Mouse (Mus musculus): ENCODE measurements around the gene Plk5. TPM values are rescaled to one million over a fixed set of nuclear protein-coding genes. Genes with fewer than 3 reads are reported as not detected.
A peak's percentile ranks its signal among the peaks of the same experiment; 100 is the strongest.
"Not testable (repeated sequence)": the region's sequence is repeated elsewhere in the genome, so short reads cannot be mapped to it uniquely, and the experiment has no call there.

Plk5 gene
- total RNA-seq, 1 experiment from 2014 or later = 0.44 TPM

GRCm38 (mm10) chr10:80331636-80332524, 24.4 kb upstream of the Plk5 start:
- DNase-seq = no peak

- DNase-seq = no peak
Observed at GRCm38 (mm10) chr10:80332525-80332989, 23.7 kb upstream of the Plk5 start.

GRCm38 (mm10) chr10:80336263-80336662, 20.0 kb upstream of the Plk5 start:
- DNase-seq = no peak

- DNase-seq = peak; percentile 91
Observed at GRCm38 (mm10) chr10:80339941-80340750, 16.1 kb upstream of the Plk5 start.

GRCm38 (mm10) chr10:80341026-80341425, 15.2 kb upstream of the Plk5 start:
- DNase-seq = no peak

GRCm38 (mm10) chr10:80341491-80342304, 14.6 kb upstream of the Plk5 start:
- no peak for DNase-seq

- no peak for DNase-seq
Observed at GRCm38 (mm10) chr10:80342305-80342748, 13.9 kb upstream of the Plk5 start.

- peak; percentile 80 for DNase-seq
Observed at GRCm38 (mm10) chr10:80342749-80343424, 13.4 kb upstream of the Plk5 start.

GRCm38 (mm10) chr10:80343425-80343895, 12.8 kb upstream of the Plk5 start:
- no peak for DNase-seq

- DNase-seq = no peak
Observed at GRCm38 (mm10) chr10:80344131-80344661, 12.1 kb upstream of the Plk5 start.

- no peak for DNase-seq
Observed at GRCm38 (mm10) chr10:80345122-80345521, 11.1 kb upstream of the Plk5 start.

GRCm38 (mm10) chr10:80345929-80346328, 10.3 kb upstream of the Plk5 start:
- not testable (repeated sequence) for DNase-seq

GRCm38 (mm10) chr10:80347514-80347967, 8.7 kb upstream of the Plk5 start:
- DNase-seq = no peak

- DNase-seq = peak; percentile 73
Observed at GRCm38 (mm10) chr10:80348244-80348781, 7.9 kb upstream of the Plk5 start, which contains the start of gene Adamtsl5. Adamtsl5 (minus strand) TSS chr10:80348412.

- no peak for DNase-seq
Observed at GRCm38 (mm10) chr10:80348981-80349380, 7.3 kb upstream of the Plk5 start.

- DNase-seq = peak; percentile 92
Observed at GRCm38 (mm10) chr10:80350292-80350691, 6.0 kb upstream of the Plk5 start.

GRCm38 (mm10) chr10:80351896-80352295, 4.4 kb upstream of the Plk5 start:
- DNase-seq = no peak

GRCm38 (mm10) chr10:80352727-80353126, 3.5 kb upstream of the Plk5 start:
- DNase-seq = no peak

- no peak for DNase-seq
Observed at GRCm38 (mm10) chr10:80355431-80355830, 828 bp upstream of the Plk5 start.

GRCm38 (mm10) chr10:80356737-80357136, 478 bp downstream of the Plk5 start:
- DNase-seq = no peak

GRCm38 (mm10) chr10:80357336-80357735, 1.1 kb downstream of the Plk5 start:
- no peak for DNase-seq
